Comparison of ENCODE assay signal across 15 mouse cellular contexts in genomic region chr11:90378008-90378407, GRCm38 (mm10).
"Had no signal": no experiment of that assay in that cellular context is flagged by ENCODE, and none has a peak within 500 bp of the region (broad histone marks: within the 10 kb centered on the region; RNA-seq: fewer than 3 reads in every experiment).

No protein-coding gene starts in this region.

- H3K4me3 ChIP-seq: limb, embryonic 12.5 days; limb, embryonic 15.5 days; midbrain, embryonic 12.5 days had no signal

- DNase-seq: left cerebral cortex, postnatal 4 days; liver, postnatal 0 days; lung, embryonic 14.5 days; thymus, adult 18-20 months; thymus, postnatal 36 days had no signal

- H3K27me3 ChIP-seq: limb, embryonic 12.5 days; limb, embryonic 15.5 days; midbrain, embryonic 12.5 days had no signal

- H3K36me3 ChIP-seq: limb, embryonic 12.5 days; limb, embryonic 15.5 days; midbrain, embryonic 12.5 days had no signal

- ATAC-seq: intestine, embryonic 16.5 days; liver, postnatal 0 days; lung, postnatal 0 days; midbrain, embryonic 16.5 days had no signal

- H3K9me3 ChIP-seq: limb, embryonic 12.5 days; limb, embryonic 15.5 days; midbrain, embryonic 12.5 days had no signal

- H3K9ac ChIP-seq: limb, embryonic 12.5 days; limb, embryonic 15.5 days; liver, embryonic 14.5 days; liver, postnatal 0 days; lung, embryonic 14.5 days; midbrain, embryonic 12.5 days had no signal

- H3K4me2 ChIP-seq: limb, embryonic 12.5 days; limb, embryonic 15.5 days; liver, embryonic 11.5 days; lung, embryonic 14.5 days; midbrain, embryonic 12.5 days had no signal

- H3K27ac ChIP-seq: kidney, postnatal 0 days; limb, embryonic 12.5 days; limb, embryonic 15.5 days; liver, embryonic 14.5 days; macrophage; midbrain, embryonic 12.5 days had no signal
